Mouse (Mus musculus) liver, embryonic 15.5 days (tissue): ENCODE measurements around the gene Crip2. TPM values are rescaled to one million over a fixed set of nuclear protein-coding genes. Genes with fewer than 3 reads are reported as not detected.

Experiments used
- ATAC-seq: fragments of 200-750 bp; cut with Nextera tagmentation; 2 replicates; pipeline ENCODE4 v1.8.0; 2017; ENCODE audit warnings: moderate number of reproducible peaks, mild to moderate bottlenecking, moderate library complexity; ENCODE audit not compliant: insufficient read depth
- H3K27ac ChIP-seq: fragments of 300-500 bp; sonication (generic); replicated peaks from 2 replicates; pipeline ENCODE4 v1.5.1; 2015; ENCODE audit warnings: mild to moderate bottlenecking, inconsistent platforms
- H3K27me3 ChIP-seq: fragments of 300-500 bp; sonication (generic); 2 replicates; pipeline ENCODE4 v1.6.1; 2015; ENCODE audit warnings: mild to moderate bottlenecking, inconsistent platforms
- H3K36me3 ChIP-seq: fragments of 300-500 bp; sonication (generic); replicated peaks from 2 replicates; pipeline ENCODE4 v1.6.1; 2015; ENCODE audit warnings: moderate library complexity, mild to moderate bottlenecking, inconsistent platforms
- H3K4me1 ChIP-seq: fragments of 300-500 bp; sonication (generic); replicated peaks from 2 replicates; pipeline ENCODE4 v1.6.1; 2015; ENCODE audit warnings: inconsistent platforms
- H3K4me2 ChIP-seq: fragments of 300-500 bp; sonication (generic); 2 replicates; pipeline ENCODE4 v1.6.1; 2015; ENCODE audit warnings: moderate library complexity, mild to moderate bottlenecking, inconsistent platforms
- H3K4me3 ChIP-seq: fragments of 300-500 bp; sonication (generic); replicated peaks from 2 replicates; pipeline ENCODE4 v1.5.1; 2015; ENCODE audit warnings: mild to moderate bottlenecking, inconsistent platforms
- H3K9ac ChIP-seq: fragments of 300-500 bp; sonication (generic); 2 replicates; pipeline ENCODE4 v1.6.1; 2015; ENCODE audit warnings: moderate library complexity, mild to moderate bottlenecking, inconsistent platforms
- H3K9me3 ChIP-seq: fragments of 300-500 bp; sonication (generic); replicated peaks from 2 replicates; pipeline ENCODE4 v1.6.1; 2016; ENCODE audit warnings: inconsistent platforms
- WGBS: fragments of 180-500 bp; shearing (Covaris S2); methylation state at CpG from one replicate; pipeline ENCODE4 v1.1.7; 2015; ENCODE audit warnings: mixed read lengths; ENCODE audit not compliant: insufficient replicate concordance; 5-methylcytosine and 5-hydroxymethylcytosine counted together
- polyA plus RNA-seq: library from polyadenylated mRNA; unstranded; fragments of >200 nt; fragmentation: Nextera tagmentation; extraction: Ambion mirVana; gene quantifications from 2 replicates; pipeline ENCODE4 v1.2.1, GENCODE M21; 2015

The Crip2 gene
- polyA plus RNA-seq, 1 experiment from 2014 or later, result 45.1 TPM

GRCm38 (mm10) chr12:113141531-113141973 lies 1.5 kb downstream of the Crip2 start:
- H3K36me3 ChIP-seq, result peaks cover 20% of the 10 kb centered on the region
- H3K9me3 ChIP-seq, result no peaks in the 10 kb centered on the region
- 29% methylated on average over 8 of the region's 8 CpGs for WGBS
- H3K4me1 ChIP-seq, result peaks cover 62% of the 10 kb centered on the region
- H3K4me2 ChIP-seq, result peak overlapping the region; percentile 98
- no peak overlapping the region for H3K9ac ChIP-seq
- peaks cover 70% of the 10 kb centered on the region for H3K27me3 ChIP-seq
- peak overlapping the region; percentile 60; the same call in 1 of the 2 replicates for H3K27ac ChIP-seq
- H3K4me3 ChIP-seq, result peak overlapping the region; percentile 67
- no peak for ATAC-seq

- ATAC-seq, result no peak
- peak overlapping the region; percentile 98 for H3K4me2 ChIP-seq
- peaks cover 77% of the 10 kb centered on the region for H3K27me3 ChIP-seq
- H3K36me3 ChIP-seq, result peaks cover 13% of the 10 kb centered on the region; the same call in 1 of the 2 replicates
- H3K9me3 ChIP-seq, result no peaks in the 10 kb centered on the region
- WGBS, result 19% methylated on average over 15 of the region's 15 CpGs
- peak overlapping the region; percentile 67; the same call in 1 of the 2 replicates for H3K4me3 ChIP-seq
- no peak overlapping the region for H3K9ac ChIP-seq
- peaks cover 67% of the 10 kb centered on the region for H3K4me1 ChIP-seq
- H3K27ac ChIP-seq, result peak overlapping the region; percentile 45; the same call in 1 of the 2 replicates
Observed at GRCm38 (mm10) chr12:113142021-113142975, 2.3 kb downstream of the Crip2 start.

- Histone ChIP-seq H3K36me3 (peaks cover 4% of the 10 kb centered on the region; the same call in 1 of the 2 replicates), H3K4me2 (peak overlapping the region; percentile 30; the same call in 1 of the 2 replicates), H3K27ac (no peak overlapping the region), H3K9me3 (no peaks in the 10 kb centered on the region), H3K27me3 (peaks cover 86% of the 10 kb centered on the region), H3K9ac (no peak overlapping the region), H3K4me3 (no peak overlapping the region), H3K4me1 (peaks cover 71% of the 10 kb centered on the region)
- WGBS, result 37% methylated on average over 7 of the region's 7 CpGs
- ATAC-seq, result no peak
Observed at GRCm38 (mm10) chr12:113143164-113143563, 3.1 kb downstream of the Crip2 start.

GRCm38 (mm10) chr12:113144001-113144756 lies 4.1 kb downstream of the Crip2 start:
- ATAC-seq, result no peak
- Histone ChIP-seq H3K27ac (no peak overlapping the region), H3K36me3 (peaks cover 4% of the 10 kb centered on the region; the same call in 1 of the 2 replicates), H3K9me3 (no peaks in the 10 kb centered on the region), H3K9ac (no peak overlapping the region), H3K4me2 (no peak overlapping the region), H3K4me3 (no peak overlapping the region), H3K27me3 (peaks cover 92% of the 10 kb centered on the region), H3K4me1 (peaks cover 78% of the 10 kb centered on the region)
- 60% methylated on average over 20 of the region's 20 CpGs for WGBS

GRCm38 (mm10) chr12:113144886-113145285 lies 4.8 kb downstream of the Crip2 start:
- Histone ChIP-seq H3K4me1 (peaks cover 71% of the 10 kb centered on the region), H3K27me3 (peaks cover 91% of the 10 kb centered on the region), H3K9me3 (no peaks in the 10 kb centered on the region), H3K36me3 (peaks cover 4% of the 10 kb centered on the region; the same call in 1 of the 2 replicates), H3K27ac (no peak overlapping the region), H3K4me2 (no peak overlapping the region), H3K4me3 (no peak overlapping the region), H3K9ac (no peak overlapping the region)
- 81% methylated on average over 16 of the region's 16 CpGs for WGBS
- no peak for ATAC-seq

GRCm38 (mm10) chr12:113145591-113145990 lies 5.6 kb downstream of the Crip2 start:
- peaks cover 91% of the 10 kb centered on the region for H3K27me3 ChIP-seq
- no peak overlapping the region for H3K4me2 ChIP-seq
- H3K4me3 ChIP-seq, result no peak overlapping the region
- H3K4me1 ChIP-seq, result peaks cover 70% of the 10 kb centered on the region
- H3K36me3 ChIP-seq, result peaks cover 4% of the 10 kb centered on the region; the same call in 1 of the 2 replicates
- H3K27ac ChIP-seq, result no peak overlapping the region
- 71% methylated on average over 5 of the region's 5 CpGs for WGBS
- no peaks in the 10 kb centered on the region for H3K9me3 ChIP-seq
- no peak for ATAC-seq
- H3K9ac ChIP-seq, result no peak overlapping the region

- Histone ChIP-seq H3K9me3 (no peaks in the 10 kb centered on the region), H3K27ac (no peak within 1 kb of the TSS), H3K36me3 (peaks cover 4% of the 10 kb centered on the region; the same call in 1 of the 2 replicates), H3K4me3 (peak within 1 kb of the TSS; percentile 14; the same call in 1 of the 2 replicates), H3K27me3 (peaks cover 91% of the 10 kb centered on the region), H3K4me2 (peak within 1 kb of the TSS; percentile 48), H3K9ac (no peak within 1 kb of the TSS), H3K4me1 (peaks cover 70% of the 10 kb centered on the region)
- 0 out of 2 replicates have a peak, but pooled peaks have one; percentile 2 for ATAC-seq
- 15% methylated on average over 45 of the region's 45 CpGs for WGBS
Observed at GRCm38 (mm10) chr12:113146112-113147057, 6.3 kb downstream of the Crip2 start, which contains the start of gene Crip1. Gene Crip1 (plus strand): TSS chr12:113146316.

GRCm38 (mm10) chr12:113147481-113147880 lies 7.4 kb downstream of the Crip2 start:
- Histone ChIP-seq H3K27me3 (peaks cover 91% of the 10 kb centered on the region), H3K4me1 (peaks cover 70% of the 10 kb centered on the region), H3K4me3 (no peak overlapping the region), H3K36me3 (peaks cover 4% of the 10 kb centered on the region; the same call in 1 of the 2 replicates), H3K4me2 (no peak overlapping the region), H3K9me3 (no peaks in the 10 kb centered on the region), H3K9ac (no peak overlapping the region), H3K27ac (no peak overlapping the region)
- WGBS, result 62% methylated on average over 8 of the region's 8 CpGs
- no peak for ATAC-seq

GRCm38 (mm10) chr12:113148381-113149035 lies 8.5 kb downstream of the Crip2 start:
- no peak; the same call in 1 of the 2 replicates for ATAC-seq

More at GRCm38 (mm10) chr12:113148381-113149035, 8.5 kb downstream of the Crip2 start:
- Histone ChIP-seq H3K4me2 (peak overlapping the region; percentile 6; the same call in 1 of the 2 replicates), H3K9me3 (no peaks in the 10 kb centered on the region), H3K27me3 (peaks cover 91% of the 10 kb centered on the region), H3K36me3 (peaks cover 4% of the 10 kb centered on the region; the same call in 1 of the 2 replicates), H3K27ac (no peak overlapping the region), H3K4me3 (no peak overlapping the region), H3K4me1 (peaks cover 70% of the 10 kb centered on the region), H3K9ac (no peak overlapping the region)
- 29% methylated on average over 16 of the region's 16 CpGs for WGBS
